Comparison of ENCODE assay signal across 19 mouse cellular contexts in genomic region chrX:53799074-53799473, GRCm38 (mm10). TPM values are rescaled to one million over a fixed set of nuclear protein-coding genes. Genes with fewer than 3 reads are reported as not detected.
DNase-seq lines count a peak whose midpoint lies in the region; TF ChIP-seq lines count a peak whose summit lies in the region.
"Had no signal": no experiment of that assay in that cellular context is flagged by ENCODE, and none has a peak within 500 bp of the region (broad histone marks: within the 10 kb centered on the region; RNA-seq: fewer than 3 reads in every experiment).

No protein-coding gene starts in this region.

- peak; percentile 32 for DNase-seq in embryo, embryonic 10 days (ENCODE audit: low spot score)
- DNase-seq in embryo, embryonic 9.5 days (ENCODE audit: extremely low spot score) = no peak
- DNase-seq in layer of hippocampus, adult 2 months (ENCODE audit: low spot score in 2 of 2) = no peak
- DNase-seq in layer of hippocampus, adult 9-11 months = no peak
- DNase-seq in MEL (ENCODE audit: low read depth, low spot score) = peak; percentile 39
- peak; percentile 11 for DNase-seq in forelimb bud, embryonic 11.5 days (ENCODE audit: low read depth, low spot score)
- no peak for DNase-seq in urinary bladder, adult 18-20 months (ENCODE audit: low spot score in 2 of 2)
- DNase-seq in testis, postnatal 10 days (ENCODE audit: low spot score) = no peak
- DNase-seq: heart, postnatal 4 days; kidney, postnatal 4 days; lung, adult 18-20 months; spleen, adult 18-20 months; thymus, adult 2 months had no signal

- no peak for TF ChIP-seq POLR2A in MEL (IDR thresholded peaks at IDR 0.05; ENCODE audit: control insufficient read depth in 1 of 2, insufficient read depth in 1 of 2, low read depth in 1 of 2, low read length in 2 of 2, poor library complexity in 1 of 2)

- no peaks in the 10 kb centered on the region for H3K9me3 ChIP-seq in MEL (replicated peaks; ENCODE audit: insufficient read depth, low read length)
- H3K9me3 ChIP-seq: forebrain, embryonic 13.5 days; midbrain, embryonic 10.5 days; neural tube, embryonic 15.5 days had no signal

- TF ChIP-seq CTCF in layer of hippocampus, adult 2 months (conservative IDR thresholded peaks at IDR 0.05) = peak; percentile 74
- TF ChIP-seq CTCF in MEL (IDR thresholded peaks at IDR 0.05 in 2 of 3, conservative IDR thresholded peaks at IDR 0.05 in 1 of 3; ENCODE audit: control insufficient read depth in 1 of 3, insufficient read depth in 1 of 3, low read depth in 2 of 3, low read length in 3 of 3, poor library complexity in 1 of 3, severe bottlenecking in 1 of 3) = peak in 1 of 3 experiments; percentile 39; a peak in 2 of 6 replicates

- H3K9ac ChIP-seq in MEL (ENCODE audit: control insufficient read depth, low read depth, low read length, poor library complexity, severe bottlenecking) = no peak overlapping the region
- H3K9ac ChIP-seq: forebrain, embryonic 13.5 days; neural tube, embryonic 15.5 days had no signal

- no peak overlapping the region for H3K27ac ChIP-seq in layer of hippocampus, adult 2 months
- H3K27ac ChIP-seq in MEL (ENCODE audit: control insufficient read depth, low read depth, low read length) = no peak overlapping the region
- H3K27ac ChIP-seq: forebrain, embryonic 13.5 days; midbrain, embryonic 10.5 days; neural tube, embryonic 15.5 days had no signal

- no peak for TF ChIP-seq EP300 in MEL (IDR thresholded peaks at IDR 0.05; ENCODE audit: low read depth in 1 of 2, low read length in 2 of 2)

- H3K4me1 ChIP-seq in MEL (ENCODE audit: control insufficient read depth in 1 of 2, insufficient read depth in 2 of 2, low read length in 2 of 2) = no peaks in the 10 kb centered on the region
- H3K4me1 ChIP-seq: forebrain, embryonic 13.5 days; midbrain, embryonic 10.5 days; neural tube, embryonic 15.5 days had no signal

- no peak overlapping the region for H3K4me3 ChIP-seq in layer of hippocampus, adult 2 months
- H3K4me3 ChIP-seq in MEL (ENCODE audit: control insufficient read depth in 1 of 2, insufficient read depth in 1 of 2, low read depth in 2 of 2, low read length in 2 of 2) = no peak overlapping the region
- H3K4me3 ChIP-seq: forebrain, embryonic 13.5 days; midbrain, embryonic 10.5 days; neural tube, embryonic 15.5 days had no signal

- H3K36me3 ChIP-seq in MEL (ENCODE audit: control insufficient read depth in 1 of 2, insufficient read depth in 2 of 2, low read length in 2 of 2) = no peaks in the 10 kb centered on the region
- H3K36me3 ChIP-seq: midbrain, embryonic 10.5 days; neural tube, embryonic 15.5 days had no signal

- peak; percentile 54 for TF ChIP-seq RAD21 in MEL (IDR thresholded peaks at IDR 0.05; ENCODE audit: low read depth, low read length)

- no peaks in the 10 kb centered on the region for H3K27me3 ChIP-seq in MEL (ENCODE audit: control insufficient read depth in 1 of 2, insufficient read depth in 2 of 2, low read length in 2 of 2)
- H3K27me3 ChIP-seq: forebrain, embryonic 13.5 days; neural tube, embryonic 15.5 days had no signal

- no peaks in the 10 kb centered on the region for H3K79me2 ChIP-seq in MEL (ENCODE audit: control insufficient read depth, insufficient read depth, low read length, poor library complexity)

TF ChIP-seq in MEL, 35 proteins besides CTCF, POLR2A, EP300 and RAD21:
- no peak for TF ChIP-seq UBTF (IDR thresholded peaks at IDR 0.05; ENCODE audit: borderline replicate concordance, insufficient read depth, low read depth, low read length)
- peak; percentile 35; the same call in 1 of the 2 replicates for TF ChIP-seq ZC3H11A (IDR thresholded peaks at IDR 0.05; ENCODE audit: low read depth, low read length)

RNA-seq across cellular contexts. Expression of gene Xlr, which starts 1.6 kb away (rescaled TPM):
- 1 to 10 TPM in 1 of 2 experiments, under 1 TPM in 1; 0.95 to 1.5 TPM for total RNA-seq in layer of hippocampus, adult 2 months (2021)
- total RNA-seq in MEL (2012; rRNA removed) = 39.7 and 46.6 TPM in 2 replicates
- 10 to 100 TPM in 1 of 2 experiments, not detected in 1; 31.5 TPM for polyA plus RNA-seq in MEL (2012; ENCODE audit: insufficient read depth in 1 of 2, insufficient read length in 2 of 2, low read depth in 1 of 2, low replicate concordance in 2 of 2, missing spikeins in 1 of 2)

RNA-seq across cellular contexts. Expression of gene Zfp36l3, which starts 22.9 kb away (rescaled TPM):
- total RNA-seq in layer of hippocampus, adult 2 months (2021) = not detected
- 0.19 and 0.26 TPM in 2 replicates for total RNA-seq in MEL (2012; rRNA removed)
- polyA plus RNA-seq in MEL (2012; ENCODE audit: insufficient read depth in 1 of 2, insufficient read length in 2 of 2, low read depth in 1 of 2, low replicate concordance in 2 of 2, missing spikeins in 1 of 2) = under 1 TPM in 1 of 2 experiments, not detected in 1; 0.42 TPM
- total RNA-seq: heart, postnatal 4 days; left cerebral cortex, postnatal 25 days had no signal
- polyA plus RNA-seq: forebrain, embryonic 13.5 days; gonadal fat pad, adult 2 months; neural tube, embryonic 15.5 days had no signal

RNA-seq across cellular contexts. Expression of gene 1700013H16Rik, which starts 41.4 kb away (rescaled TPM):
- not detected for total RNA-seq in layer of hippocampus, adult 2 months (2021)
- total RNA-seq in MEL (2012; rRNA removed) = not detected in 2 replicates
- polyA plus RNA-seq in MEL (2012; ENCODE audit: insufficient read depth in 1 of 2, insufficient read length in 2 of 2, low read depth in 1 of 2, low replicate concordance in 2 of 2, missing spikeins in 1 of 2) = not detected
- total RNA-seq: heart, postnatal 4 days; left cerebral cortex, postnatal 25 days had no signal
- polyA plus RNA-seq: cortical plate, adult 2 months; forebrain, embryonic 13.5 days; gonadal fat pad, adult 2 months; neural tube, embryonic 15.5 days; thymus, adult 2 months had no signal

Comparison
In these comparisons a context has a peak if more than half of its experiments do, and no peak if none do; other contexts are left out.
1. DNase-seq: peak in embryo, embryonic 10 days (single experiment), MEL (single experiment) and forelimb bud, embryonic 11.5 days (single experiment); none in embryo, embryonic 9.5 days (single experiment), layer of hippocampus, adult 2 months (0 of 2), layer of hippocampus, adult 9-11 months (single experiment), urinary bladder, adult 18-20 months (0 of 2) and testis, postnatal 10 days (single experiment).
2. RNA of gene Xlr, which starts 1.6 kb away (total RNA-seq): 39.7 to 46.6 TPM in MEL; 0.95 to 1.5 TPM in layer of hippocampus, adult 2 months; every median in the first group is over 10 times any median in the second.